Mouse (Mus musculus): ENCODE data around the gene Phf7.

Phf7 gene

DNA sequence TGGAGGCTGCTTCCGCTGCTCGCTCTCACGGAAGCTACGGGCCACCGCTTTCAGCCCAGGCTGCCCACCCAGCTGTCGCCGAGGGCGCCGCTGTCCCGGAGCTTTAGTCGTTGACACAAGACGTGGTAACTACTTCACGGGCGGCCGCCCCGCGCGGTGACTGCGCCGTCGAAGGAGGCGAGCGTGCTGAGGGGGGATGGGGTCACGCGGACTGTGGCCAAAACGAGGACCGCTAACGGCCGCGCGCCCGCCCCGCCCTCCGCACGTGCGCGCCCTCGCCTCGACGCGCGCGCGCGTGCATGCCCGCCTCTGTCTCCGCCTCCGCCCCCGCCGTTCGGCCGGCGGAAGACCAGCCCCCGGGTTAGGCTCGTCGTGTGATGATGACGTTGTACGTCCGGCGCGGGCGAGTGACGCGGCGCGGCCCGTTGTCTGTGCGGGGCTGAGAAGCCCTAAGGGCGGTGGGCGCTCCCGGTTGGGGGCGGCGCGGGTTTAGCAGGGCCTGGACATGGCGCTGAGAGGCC lies at the start of gene Phf7, which contains the start of gene Bap1:
Gene Phf7, minus strand, starts transcription at position 234 of the 521 bp plus-strand sequence.
Gene Bap1, plus strand, starts transcription at position 367 of the 521 bp plus-strand sequence.
- peak; percentile 97 for DNase-seq

DNA sequence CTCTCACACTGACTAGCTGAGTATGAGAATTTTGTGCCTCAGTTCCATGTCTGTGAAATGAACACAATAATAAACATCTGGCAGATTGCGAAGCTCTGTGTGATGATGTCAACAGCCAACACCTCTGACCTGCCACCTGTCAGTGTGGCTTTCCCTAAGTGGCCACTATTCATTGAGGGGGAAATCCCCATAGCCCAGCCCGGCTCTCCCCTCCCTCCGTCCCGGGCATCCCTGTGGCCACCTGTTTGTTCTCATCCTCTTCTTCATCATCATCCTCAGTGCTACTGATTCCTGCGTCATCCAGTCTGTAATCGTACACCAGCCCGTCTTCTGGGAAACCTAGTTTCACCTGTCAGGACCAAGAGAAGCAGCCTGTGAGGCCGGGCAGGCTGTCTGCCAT lies 34.6 kb upstream of the Phf7 start:
- DNase-seq = no peak

DNA sequence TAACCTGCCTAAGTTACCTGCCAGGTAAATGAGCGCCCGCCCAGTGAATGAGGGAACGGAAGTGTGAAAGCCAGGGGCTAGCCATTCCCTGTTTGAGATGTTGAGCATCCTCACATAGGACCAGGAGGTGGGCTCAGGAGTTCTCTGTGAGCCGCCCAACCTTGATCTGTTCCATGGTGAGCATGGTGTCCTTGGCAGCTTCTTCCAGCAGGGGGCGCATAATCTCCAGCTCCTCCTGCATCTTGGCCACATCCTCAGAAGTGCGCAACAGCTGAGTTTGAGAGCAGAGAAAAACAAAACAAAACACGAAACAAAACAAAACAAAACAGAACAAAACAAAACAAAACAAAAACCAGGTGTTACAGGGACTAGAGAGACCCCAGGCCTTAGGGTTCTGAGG lies 21.0 kb upstream of the Phf7 start:
- DNase-seq = peak; percentile 87

DNA sequence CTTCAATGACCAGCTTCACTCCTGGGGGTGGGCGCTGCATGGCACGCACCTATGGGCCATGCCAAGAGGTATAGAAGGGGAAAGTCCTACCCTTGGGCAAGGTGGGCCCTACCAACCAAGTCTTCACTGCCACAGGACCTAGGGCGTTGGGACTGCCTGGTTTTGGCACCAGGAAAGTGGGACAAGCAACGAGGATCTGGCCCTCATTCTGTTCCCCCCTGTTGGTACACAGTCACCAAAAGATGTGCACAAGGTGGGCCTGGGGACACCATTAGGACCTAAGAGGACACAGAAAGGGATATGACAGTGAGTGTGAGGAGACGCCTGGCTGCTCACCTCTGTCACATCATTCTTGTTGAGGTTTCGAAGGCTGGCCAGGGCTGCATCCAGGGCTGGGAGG lies 20.0 kb upstream of the Phf7 start:
- no peak for DNase-seq

DNA sequence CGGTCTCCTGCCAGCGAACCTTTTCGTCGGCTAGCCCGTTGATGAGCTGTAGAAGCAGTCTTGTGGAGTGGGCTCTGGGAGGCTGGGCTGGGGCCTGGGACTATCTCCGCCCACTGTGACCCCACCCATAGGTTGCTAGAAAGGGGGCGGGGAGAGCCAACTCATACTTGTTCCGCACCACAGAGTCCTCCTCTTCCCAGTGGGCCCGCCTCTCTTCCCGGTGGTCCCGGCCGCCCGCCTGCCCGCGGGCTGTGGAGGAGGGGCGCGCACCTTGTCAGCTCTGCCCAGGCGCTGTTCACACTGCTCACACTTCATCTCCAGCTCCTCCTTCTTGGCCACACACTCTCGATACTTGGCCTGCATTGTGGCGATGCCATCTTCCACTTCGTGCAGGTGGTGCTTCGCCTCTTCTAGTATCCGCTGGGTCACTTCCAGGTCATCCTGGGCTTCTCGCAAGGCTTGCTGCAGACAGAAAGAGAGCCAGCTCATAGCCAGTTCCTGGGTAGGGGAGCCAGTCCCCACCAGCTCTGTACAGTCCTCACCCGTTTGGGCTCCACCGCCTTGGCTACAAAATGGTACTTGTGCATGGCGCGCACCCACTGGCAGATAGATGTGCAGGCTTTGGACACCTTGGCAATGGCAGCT lies 18.5 kb upstream of the Phf7 start:
- DNase-seq = peak; percentile 39

DNA sequence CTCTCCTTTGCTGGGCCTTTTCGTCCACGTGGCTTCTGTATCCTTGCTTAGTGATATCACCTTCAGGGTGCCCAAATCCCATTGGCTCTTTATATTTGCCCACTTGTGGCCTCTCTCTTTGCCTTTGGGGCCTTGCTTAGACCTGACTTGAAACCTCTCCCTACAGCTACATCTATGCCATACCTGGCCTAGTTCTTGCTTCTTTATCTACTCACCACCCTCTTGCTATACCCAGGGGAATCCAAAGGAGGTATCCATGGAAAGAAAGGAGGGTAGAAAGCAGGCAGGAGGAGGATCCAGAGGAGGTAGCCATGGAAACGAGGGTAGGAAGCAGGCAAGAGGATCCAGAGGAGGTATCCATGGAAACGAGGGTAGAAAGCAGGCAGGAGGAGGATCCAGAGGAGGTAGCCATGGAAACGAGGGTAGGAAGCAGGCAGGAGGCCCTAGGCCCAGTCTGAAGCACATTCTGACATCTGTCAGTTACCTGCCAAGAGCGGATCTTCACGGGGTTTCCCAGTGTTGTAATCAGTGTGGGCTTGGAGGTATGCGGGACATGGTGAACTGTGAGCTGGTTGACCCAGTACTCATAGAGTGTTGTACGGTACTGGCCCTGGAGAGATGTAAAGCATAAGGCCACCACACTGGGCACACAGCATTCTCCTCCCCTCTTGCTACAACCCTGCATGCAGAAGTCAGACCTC lies 17.3 kb upstream of the Phf7 start:
- no peak for DNase-seq

DNA sequence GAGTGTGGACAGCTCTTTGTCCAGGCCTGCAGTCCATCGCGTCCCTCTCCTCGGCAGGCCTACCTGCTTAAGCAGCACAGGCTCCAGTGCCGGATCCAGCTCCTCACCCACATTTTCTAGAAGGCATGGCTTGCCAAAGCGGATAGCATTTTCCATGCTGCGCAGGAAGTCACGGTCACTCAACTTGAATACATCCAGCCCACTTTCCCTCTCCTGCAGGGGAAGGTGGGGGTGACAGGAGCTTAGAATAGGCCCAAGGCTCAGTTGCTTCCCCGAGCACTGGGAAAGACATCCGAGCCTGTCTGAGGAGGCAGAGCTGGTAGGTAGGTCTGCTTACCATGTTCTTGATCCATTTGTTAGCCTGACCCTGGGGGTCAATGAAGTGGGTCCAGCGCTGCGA lies 16.5 kb upstream of the Phf7 start:
- DNase-seq = no peak

DNA sequence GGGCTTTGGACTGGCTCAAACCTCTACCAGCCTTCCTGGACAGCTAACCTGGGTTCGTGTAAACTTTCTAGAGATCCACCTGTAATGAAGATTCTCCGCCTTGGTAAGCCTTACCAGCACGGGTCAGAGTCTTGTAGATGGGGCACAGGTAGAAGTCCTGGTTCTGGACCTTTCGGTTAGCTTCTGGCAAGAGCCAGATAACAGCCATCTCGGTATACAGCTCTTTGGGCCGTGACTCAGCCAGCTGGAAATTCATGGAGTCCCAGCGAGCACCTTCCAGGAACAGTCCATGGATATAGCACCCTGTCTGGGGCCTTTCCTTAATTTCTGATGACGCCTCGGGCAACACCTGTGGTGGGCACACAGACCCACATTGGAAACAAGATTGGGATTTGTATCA lies 9.8 kb upstream of the Phf7 start:
- DNase-seq = no peak

DNA sequence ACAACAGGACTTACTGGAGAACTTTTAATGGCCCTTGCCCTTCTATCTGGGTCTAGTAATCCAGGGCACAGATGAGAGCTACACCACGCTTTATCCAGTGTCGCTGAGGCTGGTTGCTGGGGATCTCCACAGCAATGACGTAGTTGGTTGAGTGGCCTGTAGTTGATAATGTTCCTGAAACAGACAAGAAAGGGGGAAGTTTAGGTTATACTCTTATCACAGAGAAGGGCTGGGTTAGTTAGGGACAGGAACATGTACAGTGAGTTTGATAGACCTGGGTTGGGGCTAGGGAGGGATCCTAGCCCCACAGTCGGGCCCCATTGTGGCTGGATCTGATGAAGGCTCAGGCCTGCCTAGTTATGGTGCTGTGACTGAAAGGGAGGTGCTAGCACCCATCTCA lies 9.3 kb upstream of the Phf7 start:
- no peak for DNase-seq

DNA sequence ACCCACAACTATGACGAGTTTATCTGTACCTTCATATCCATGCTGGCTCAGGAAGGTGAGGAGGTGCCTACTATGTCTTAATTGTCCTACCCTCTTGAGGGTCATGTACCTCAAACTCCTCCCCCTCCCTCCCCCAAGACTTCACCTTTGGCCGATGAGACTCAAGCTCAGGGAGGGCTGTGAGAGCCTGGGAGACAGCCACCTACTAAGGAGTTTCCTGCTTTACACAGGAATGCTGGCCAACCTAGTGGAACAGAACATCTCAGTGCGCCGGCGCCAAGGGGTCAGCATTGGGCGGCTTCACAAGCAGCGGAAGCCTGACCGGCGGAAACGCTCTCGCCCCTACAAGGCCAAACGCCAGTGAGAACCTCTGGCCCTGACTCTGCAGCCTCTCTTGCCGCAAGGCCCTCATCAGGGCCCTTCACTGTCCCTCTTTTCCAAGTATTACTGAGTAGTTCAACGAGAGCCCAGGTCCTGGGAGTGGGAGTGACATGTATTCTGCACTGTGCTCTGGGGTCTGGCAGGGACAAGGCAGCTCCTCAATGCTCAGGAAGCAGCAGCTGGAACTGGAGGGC lies 7.4 kb upstream of the Phf7 start:
- no peak for DNase-seq

DNA sequence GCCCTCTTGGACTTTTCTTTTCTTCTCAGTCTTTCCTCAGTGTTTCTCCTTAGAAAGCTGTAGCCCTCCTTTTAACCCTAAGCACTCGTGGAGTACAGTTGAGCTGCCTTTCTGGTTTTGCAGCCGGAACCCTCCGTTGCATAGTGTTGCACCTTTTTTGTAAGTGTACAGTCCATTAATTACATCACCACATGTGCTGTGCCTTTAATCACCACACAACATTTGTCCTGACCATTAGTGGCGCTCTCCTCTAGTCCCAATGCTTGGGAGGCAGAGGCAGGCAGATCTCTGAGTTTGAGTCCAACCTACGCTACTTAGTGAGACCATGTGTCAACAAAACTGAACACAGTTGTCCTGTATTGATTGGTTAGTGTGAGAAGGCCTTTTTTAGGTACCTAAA lies 974 bp upstream of the Phf7 start:
- no peak for DNase-seq

DNA sequence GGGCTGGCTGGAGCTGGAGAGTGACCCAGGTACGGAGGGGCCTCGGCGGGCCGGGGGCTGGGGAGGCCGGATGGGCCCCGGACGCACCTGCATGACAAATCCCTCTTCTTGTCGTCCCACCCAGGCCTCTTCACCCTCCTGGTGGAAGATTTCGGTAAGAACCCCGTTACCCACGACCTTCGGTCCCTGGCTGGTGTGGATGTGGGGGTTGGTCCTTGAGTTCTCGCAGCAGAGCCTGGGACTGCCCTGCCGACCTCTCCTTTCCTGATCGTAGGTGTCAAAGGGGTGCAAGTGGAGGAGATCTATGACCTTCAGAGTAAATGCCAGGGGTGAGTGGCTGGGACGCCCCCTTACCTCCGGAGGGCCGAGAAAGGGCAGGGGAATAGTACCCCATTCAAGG lies 509 bp upstream of the Phf7 start:
- no peak for DNase-seq

DNA sequence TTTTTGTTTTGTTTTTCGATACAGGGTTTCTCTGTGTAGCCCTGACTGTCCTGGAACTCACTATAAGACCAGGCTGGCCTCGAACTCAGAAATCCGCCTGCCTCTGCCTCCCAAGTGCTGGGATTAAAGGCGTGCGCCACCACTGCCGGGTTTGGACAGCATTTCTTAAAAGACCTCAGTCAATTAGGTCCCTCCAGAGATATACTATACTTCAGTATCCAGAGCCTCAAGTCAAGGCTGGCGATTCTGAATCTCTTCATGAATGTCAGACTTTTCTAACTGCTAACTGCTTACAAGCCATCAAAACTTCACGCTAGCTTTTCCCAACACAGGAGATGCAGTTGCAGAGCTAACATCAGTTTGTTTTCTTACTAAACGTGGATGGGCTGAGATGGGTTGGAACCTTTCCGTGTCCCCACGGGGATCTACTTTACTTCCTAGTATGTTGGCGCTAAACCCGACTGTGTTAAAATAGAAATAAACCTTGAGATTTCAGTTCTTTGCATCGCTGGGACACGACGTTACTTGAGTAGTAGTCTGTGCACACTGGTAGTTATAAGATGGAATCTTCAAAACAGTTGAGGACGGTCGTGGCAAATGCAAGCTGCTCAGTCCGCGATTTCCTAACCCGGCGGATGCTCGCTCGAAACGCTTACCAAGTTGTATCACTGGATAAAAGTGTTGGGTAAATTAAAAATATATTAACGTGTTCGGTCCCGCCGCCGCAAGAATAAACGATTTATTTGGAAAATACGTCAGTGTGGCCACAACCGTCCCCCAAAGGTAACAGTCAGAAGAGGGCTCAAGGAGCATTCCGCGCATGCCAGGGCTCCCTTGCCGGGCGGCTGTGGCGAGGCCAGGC lies 664 bp downstream of the Phf7 start:
- DNase-seq = no peak

DNA sequence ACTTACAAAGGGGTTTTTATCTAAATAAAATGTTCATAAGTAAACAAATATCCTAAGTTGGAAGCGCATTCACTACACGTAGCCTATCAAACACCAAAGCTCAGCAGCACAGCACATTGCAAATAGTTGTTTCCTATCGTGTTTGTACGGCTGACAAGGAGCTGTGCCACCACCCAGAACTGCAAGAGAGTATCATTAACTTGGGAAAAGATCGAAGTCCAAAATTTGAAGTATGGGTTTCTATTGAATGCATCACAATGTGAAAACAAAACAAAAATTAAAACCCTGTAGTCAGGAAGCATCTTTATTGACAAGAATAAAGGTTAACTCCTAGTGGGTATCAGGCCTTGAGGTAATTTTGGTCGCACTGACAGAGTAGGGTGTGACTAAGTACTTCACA lies 2.7 kb downstream of the Phf7 start:
- no peak for DNase-seq

DNA sequence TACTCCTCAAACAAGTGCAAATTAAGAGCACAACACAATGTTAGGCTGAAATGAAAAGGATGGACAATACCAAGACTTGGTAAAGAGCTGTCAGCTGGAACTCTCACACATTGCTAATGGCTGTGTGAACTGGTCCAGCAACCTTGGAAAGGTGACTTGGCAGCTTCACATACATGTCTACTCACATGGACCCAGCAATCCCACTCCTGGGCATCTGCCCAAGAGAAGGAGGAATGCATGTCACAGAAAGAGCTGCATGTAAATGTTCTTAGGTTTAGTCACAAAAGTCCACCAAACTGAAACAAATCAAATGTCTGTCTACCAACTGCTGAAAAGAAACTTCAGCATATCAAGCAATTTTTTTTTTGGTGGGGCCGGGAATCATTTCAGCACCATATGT lies 5.2 kb downstream of the Phf7 start:
- no peak for DNase-seq

DNA sequence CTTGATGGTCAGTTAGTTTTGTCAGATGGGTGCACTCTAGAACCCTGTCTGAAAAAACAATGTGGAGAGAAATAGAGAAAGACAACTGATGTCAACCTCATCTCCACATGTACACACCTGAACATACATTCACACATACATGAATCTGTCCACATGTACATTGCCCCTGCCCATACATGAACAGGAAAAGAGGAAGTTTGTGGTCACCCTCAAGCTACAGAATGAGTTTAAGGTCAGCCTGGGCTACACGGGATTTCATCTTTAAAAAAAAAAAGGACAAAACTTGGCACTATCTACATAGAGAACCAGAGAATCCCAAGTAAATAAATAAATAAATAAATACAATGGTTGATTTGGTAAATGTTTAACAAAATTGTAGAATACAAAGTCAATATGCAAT lies 6.3 kb downstream of the Phf7 start:
- DNase-seq = no peak

DNA sequence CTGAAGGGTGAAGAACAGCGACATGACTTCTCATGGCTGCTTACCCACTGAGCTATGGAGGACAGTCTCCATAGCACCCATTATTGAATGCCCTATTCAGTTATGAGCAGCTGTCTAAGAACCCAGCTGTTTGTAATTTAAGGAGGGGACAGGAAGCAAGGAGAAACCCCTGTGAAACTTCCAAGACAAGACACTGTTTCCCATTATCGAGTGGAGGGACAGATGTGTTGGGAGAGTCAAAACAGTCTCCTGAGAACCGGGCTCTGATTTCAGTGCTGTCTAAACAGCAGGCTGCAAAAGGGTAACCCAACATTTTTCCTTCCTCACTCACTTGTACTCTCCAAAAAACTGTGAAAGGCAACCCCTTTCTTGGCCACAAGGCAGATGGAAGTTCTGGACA lies 10.6 kb downstream of the Phf7 start:
- DNase-seq = no peak

DNA sequence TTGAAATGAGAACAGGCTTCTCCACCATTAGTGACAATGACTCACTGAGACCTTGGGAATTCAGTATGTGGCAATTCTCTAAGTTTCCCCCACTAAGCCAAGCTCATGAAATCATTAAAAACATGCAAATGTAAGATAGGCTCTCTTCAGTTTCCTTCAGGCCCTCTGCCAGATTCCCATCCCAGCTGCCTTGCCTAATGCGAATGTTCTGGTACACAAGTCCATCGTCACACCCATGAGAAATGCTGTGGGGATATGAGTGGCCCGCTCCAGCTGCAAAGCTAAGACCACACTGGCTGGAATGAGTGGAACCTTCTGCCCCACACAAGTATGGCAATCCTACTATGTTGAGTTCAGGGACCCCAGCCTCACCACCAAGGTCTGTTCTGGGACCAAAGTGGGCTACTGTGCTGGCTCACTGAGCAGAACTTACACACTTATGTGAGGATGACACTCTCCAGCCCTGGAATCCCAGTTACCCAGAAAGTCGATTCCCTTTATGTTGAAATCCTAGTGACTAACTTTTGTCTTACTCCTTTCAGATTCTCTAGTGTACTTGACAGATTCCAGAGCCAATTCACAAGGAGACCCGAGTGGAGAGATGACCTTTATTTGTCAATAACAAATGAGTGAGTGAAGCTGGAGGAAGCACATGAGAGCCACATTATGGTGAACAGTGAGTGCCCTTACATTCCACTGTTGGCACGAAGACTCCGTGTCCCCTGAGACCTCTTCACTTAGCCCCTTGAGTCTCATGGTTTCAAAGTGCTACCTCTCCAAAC lies 13.8 kb downstream of the Phf7 start:
- peak; percentile 67 for DNase-seq

DNA sequence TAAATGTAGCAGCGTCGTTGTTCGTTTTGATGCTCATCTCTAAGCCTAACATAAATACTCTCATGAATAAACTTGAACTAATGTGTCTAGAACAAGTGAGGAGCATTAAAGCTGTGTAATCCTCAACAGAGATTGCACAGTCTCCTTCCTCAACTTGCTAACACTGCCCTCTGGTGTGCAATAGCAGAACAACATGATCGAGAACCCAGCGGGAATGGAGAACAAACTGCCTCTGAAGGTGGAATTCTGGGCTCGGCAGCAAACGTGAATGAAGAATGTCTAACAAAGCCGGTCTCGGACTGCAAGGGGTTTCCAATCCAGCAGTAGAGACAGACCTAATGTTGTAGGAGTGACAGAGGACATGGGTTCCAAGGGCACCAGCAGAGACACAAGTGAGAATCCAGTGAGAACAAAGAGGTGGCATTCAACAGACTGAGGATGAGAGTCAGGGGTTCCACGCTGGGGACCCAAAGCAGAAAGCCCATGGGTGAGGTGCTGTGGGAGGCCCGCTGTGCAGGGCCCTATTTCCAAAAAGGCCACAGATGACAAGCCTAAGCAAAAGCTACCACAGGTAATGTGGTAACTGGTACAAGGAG lies 17.0 kb downstream of the Phf7 start:
- DNase-seq = peak; percentile 92

DNA sequence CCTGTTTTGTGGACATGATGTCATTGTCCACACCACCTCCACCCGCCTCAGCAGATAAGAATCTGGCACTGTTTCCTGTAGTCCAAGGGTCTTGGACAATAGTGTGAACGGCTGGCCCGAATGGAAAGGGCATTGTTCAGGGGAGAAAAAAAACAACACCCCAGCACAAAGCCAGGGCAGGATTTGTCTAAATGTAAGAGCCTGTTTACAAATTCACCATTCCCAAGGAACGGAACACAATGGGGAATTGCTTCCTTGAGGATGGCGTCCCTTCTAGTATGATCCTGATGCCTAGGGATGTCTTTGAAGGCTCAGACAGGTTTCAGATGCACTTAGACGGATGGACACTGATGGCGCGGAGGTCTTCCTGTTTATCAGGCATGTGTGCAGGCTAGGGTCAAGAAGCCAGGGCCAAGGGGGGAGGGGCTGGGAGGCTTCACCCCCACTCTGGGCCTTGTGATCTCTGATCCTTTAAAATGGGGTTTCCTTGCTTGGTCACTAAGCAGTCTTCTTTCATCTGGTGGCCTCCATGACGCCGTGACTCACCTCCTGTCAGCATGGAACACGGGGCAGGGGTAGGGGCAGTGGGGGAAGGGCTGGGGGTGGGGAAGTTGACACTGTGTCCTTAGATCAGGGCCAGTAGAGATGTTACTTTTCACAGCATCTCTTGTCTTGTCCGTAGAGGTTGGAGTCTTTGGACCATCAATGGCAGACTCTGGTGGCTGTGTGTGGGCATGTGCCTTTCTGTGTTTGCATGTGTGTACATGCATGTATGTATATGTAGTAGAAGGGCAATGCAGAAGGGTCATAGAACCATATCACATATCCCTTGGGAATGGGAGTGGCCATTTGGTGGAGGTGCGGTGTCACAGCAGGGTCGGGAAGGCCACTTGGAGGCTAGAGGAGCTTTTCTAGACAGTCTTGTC lies 17.8 kb downstream of the Phf7 start:
- peak; percentile 64 for DNase-seq

Measured in lung, postnatal 14 days (tissue).